Mouse (Mus musculus): ENCODE results near the gene 2510039O18Rik.

2510039O18Rik gene

DNA sequence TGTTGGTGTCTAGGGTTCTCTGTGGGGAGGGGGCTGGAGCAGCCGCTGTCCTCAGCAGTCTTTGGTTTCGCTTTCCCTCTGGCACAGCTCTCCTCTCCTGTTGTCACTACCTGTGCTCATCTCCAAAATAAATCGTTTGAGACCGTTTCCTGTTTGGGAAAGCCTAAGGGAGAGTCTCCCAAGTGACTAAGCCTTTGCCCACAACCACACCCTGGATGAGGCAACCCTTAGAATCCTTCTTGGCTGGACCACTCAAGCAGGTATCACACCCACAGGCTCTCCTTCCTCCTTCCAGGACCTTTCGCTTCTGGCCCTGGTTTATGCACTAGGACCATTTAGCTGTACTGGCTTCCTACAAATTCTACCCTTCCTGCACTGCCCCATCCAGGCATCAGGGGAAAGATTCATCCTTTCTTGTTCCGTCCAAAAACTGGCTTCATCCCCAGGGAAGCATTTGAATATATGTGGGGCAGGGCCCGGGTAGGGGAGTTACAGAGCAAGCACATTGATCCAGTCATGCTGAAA, 52.9 kb downstream of the 2510039O18Rik start:
- DNase-seq (ENCODE audit: low spot score) = no peak

DNA sequence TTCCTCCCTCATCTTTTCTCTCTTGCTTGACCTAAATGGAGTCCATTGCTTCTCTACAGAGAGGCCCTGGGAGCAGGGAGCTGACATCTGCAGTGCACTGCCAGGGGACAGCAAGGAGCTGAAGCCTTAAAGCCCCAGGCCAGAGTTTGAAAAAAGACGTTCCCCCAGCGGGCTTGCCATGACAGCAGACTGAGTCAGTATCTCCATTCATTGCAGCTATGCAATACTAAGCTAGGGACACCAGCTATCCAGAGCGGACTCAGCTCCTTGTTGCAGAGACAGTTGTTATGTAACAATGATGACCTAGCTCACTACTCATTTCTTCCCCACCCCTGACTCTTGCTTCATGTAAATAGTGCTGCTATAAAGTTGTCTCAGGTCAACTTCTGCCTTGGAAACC, 54.6 kb downstream of the 2510039O18Rik start:
- DNase-seq (ENCODE audit: low spot score) = no peak

Measured in ovary, postnatal 36 days (tissue).